Mouse (Mus musculus) embryonic facial prominence, embryonic 13.5 days (tissue): Measurements from ENCODE around the gene Gpr153. TPM values are rescaled to one million over a fixed set of nuclear protein-coding genes. Genes with fewer than 3 reads are reported as not detected.
A peak's percentile ranks its signal among the peaks of the same experiment; 100 is the strongest.
"Not testable (repeated sequence)": the region's sequence is repeated elsewhere in the genome, so short reads cannot be mapped to it uniquely, and the experiment has no call there.

ENCODE experiments used
- ATAC-seq: fragments of 200-750 bp; cut with Nextera tagmentation; 2 replicates; pipeline ENCODE4 v1.8.0; 2017; ENCODE audit warnings: low read depth; ENCODE audit not compliant: insufficient number of reproducible peaks, insufficient read depth, low FRiP score, low TSS enrichment
- H3K27ac ChIP-seq: fragments of 300-500 bp; sonication (generic); 2 replicates; pipeline ENCODE4 v1.5.1; 2015; ENCODE audit warnings: moderate library complexity, mild to moderate bottlenecking, inconsistent platforms
- H3K27me3 ChIP-seq: fragments of 300-500 bp; sonication (generic); 2 replicates; pipeline ENCODE4 v1.6.1; 2015; ENCODE audit warnings: mild to moderate bottlenecking, inconsistent platforms
- H3K36me3 ChIP-seq: fragments of 300-500 bp; sonication (generic); 2 replicates; pipeline ENCODE4 v1.6.1; 2015; ENCODE audit warnings: mild to moderate bottlenecking, inconsistent platforms
- H3K4me1 ChIP-seq: fragments of 300-500 bp; sonication (generic); 2 replicates; pipeline ENCODE4 v1.6.1; 2015; ENCODE audit warnings: inconsistent platforms
- H3K4me2 ChIP-seq: fragments of 300-500 bp; sonication (generic); 2 replicates; pipeline ENCODE4 v1.6.1; 2015; ENCODE audit warnings: moderate library complexity, mild to moderate bottlenecking, inconsistent platforms
- H3K4me3 ChIP-seq: fragments of 300-500 bp; sonication (generic); 2 replicates; pipeline ENCODE4 v1.5.1; 2015; ENCODE audit warnings: mild to moderate bottlenecking, inconsistent platforms
- H3K9ac ChIP-seq: fragments of 300-500 bp; sonication (generic); 2 replicates; pipeline ENCODE4 v1.6.1; 2015; ENCODE audit warnings: mild to moderate bottlenecking, inconsistent platforms
- H3K9me3 ChIP-seq: fragments of 300-500 bp; sonication (generic); 2 replicates; pipeline ENCODE4 v1.6.1; 2016; ENCODE audit warnings: inconsistent platforms
- WGBS: fragments of 180-500 bp; shearing (Covaris S2); methylation state at CpG from one replicate; pipeline ENCODE4 v1.1.7; 2015; ENCODE audit warnings: mixed read lengths; 5-methylcytosine and 5-hydroxymethylcytosine counted together
- polyA plus RNA-seq: library from polyadenylated mRNA; unstranded; fragments of >200 nt; fragmentation: Nextera tagmentation; extraction: Ambion mirVana; gene quantifications from 2 replicates; pipeline ENCODE4 v1.2.1, GENCODE M21; 2015

The Gpr153 gene
- polyA plus RNA-seq: 11.1 TPM in 2 replicates

- peak within 1 kb of the TSS; percentile 70 for H3K4me3 ChIP-seq
These were observed at the start of gene Gpr153 for GRCm38 (mm10) chr4:152273621-152274236. TSS of gene Gpr153 (plus strand) at chr4:152274232.

GRCm38 (mm10) chr4:152226901-152227486 lies 47.0 kb upstream of the Gpr153 start:
- no peak overlapping the region for H3K4me3 ChIP-seq
- WGBS: 58% methylated on average over 13 of the region's 13 CpGs
- ATAC-seq: no peak
- H3K27me3 ChIP-seq: no peaks in the 10 kb centered on the region
- H3K27ac ChIP-seq: peak overlapping the region; percentile 62
- H3K4me1 ChIP-seq: peaks cover 31% of the 10 kb centered on the region
- H3K4me2 ChIP-seq: no peak overlapping the region
- no peaks in the 10 kb centered on the region for H3K9me3 ChIP-seq
- 0 out of 2 replicates have a peak overlapping the region, but pooled peaks have one; percentile 2 for H3K9ac ChIP-seq
- 0 out of 2 replicates have a peak, but pooled peaks cover 9% of the 10 kb centered on the region for H3K36me3 ChIP-seq

More at GRCm38 (mm10) chr4:152273621-152274236, at the start of gene Gpr153:
- H3K27ac ChIP-seq: peak within 1 kb of the TSS; percentile 83
- WGBS: under 1% methylated on average over 42 of the region's 48 CpGs
- no peaks in the 10 kb centered on the region for H3K9me3 ChIP-seq
- peak within 1 kb of the TSS; percentile 93 for H3K4me2 ChIP-seq
- peaks cover 50% of the 10 kb centered on the region for H3K4me1 ChIP-seq
- ATAC-seq: peak; percentile 54
- H3K9ac ChIP-seq: peak within 1 kb of the TSS; percentile 89
- peaks cover 23% of the 10 kb centered on the region for H3K27me3 ChIP-seq
- no peaks in the 10 kb centered on the region for H3K36me3 ChIP-seq

- Histone ChIP-seq H3K4me3 (no peak overlapping the region), H3K36me3 (0 out of 2 replicates have a peak, but pooled peaks cover 9% of the 10 kb centered on the region), H3K27me3 (no peaks in the 10 kb centered on the region), H3K27ac (peak overlapping the region; percentile 62; the same call in 1 of the 2 replicates), H3K9ac (no peak overlapping the region), H3K9me3 (no peaks in the 10 kb centered on the region), H3K4me2 (no peak overlapping the region), H3K4me1 (peaks cover 22% of the 10 kb centered on the region)
- ATAC-seq: no peak
- 76% methylated on average over 12 of the region's 12 CpGs for WGBS
These were observed 46.1 kb upstream of the Gpr153 start for GRCm38 (mm10) chr4:152227749-152228527.

- not testable (repeated sequence) for H3K9me3 ChIP-seq, H3K27ac ChIP-seq, H3K9ac ChIP-seq, ATAC-seq, H3K27me3 ChIP-seq, H3K36me3 ChIP-seq, H3K4me2 ChIP-seq, H3K4me3 ChIP-seq
- 28% methylated on average over 4 of the region's 4 CpGs for WGBS
- H3K4me1 ChIP-seq: peaks cover 20% of the 10 kb centered on the region; the same call in 1 of the 2 replicates
These were observed 43.7 kb upstream of the Gpr153 start for GRCm38 (mm10) chr4:152230331-152230730.

- H3K4me1 ChIP-seq: peaks cover 20% of the 10 kb centered on the region; the same call in 1 of the 2 replicates
- H3K9me3 ChIP-seq: no peaks in the 10 kb centered on the region
- no peak for ATAC-seq
- H3K4me3 ChIP-seq: no peak overlapping the region
- no peaks in the 10 kb centered on the region for H3K27me3 ChIP-seq
- no peak overlapping the region for H3K27ac ChIP-seq
- H3K4me2 ChIP-seq: no peak overlapping the region
- H3K36me3 ChIP-seq: 0 out of 2 replicates have a peak, but pooled peaks cover 3% of the 10 kb centered on the region
- 79% methylated on average over 7 of the region's 7 CpGs for WGBS
- H3K9ac ChIP-seq: no peak overlapping the region
These were observed 42.7 kb upstream of the Gpr153 start for GRCm38 (mm10) chr4:152231326-152231725.

GRCm38 (mm10) chr4:152232411-152232903 lies 41.6 kb upstream of the Gpr153 start:
- Histone ChIP-seq H3K4me1 (0 out of 2 replicates have a peak, but pooled peaks cover 12% of the 10 kb centered on the region), H3K9ac (no peak overlapping the region), H3K9me3 (no peaks in the 10 kb centered on the region), H3K4me2 (no peak overlapping the region), H3K27me3 (no peaks in the 10 kb centered on the region), H3K27ac (no peak overlapping the region), H3K4me3 (no peak overlapping the region), H3K36me3 (0 out of 2 replicates have a peak, but pooled peaks cover 7% of the 10 kb centered on the region)
- WGBS: 95% methylated on average over 4 of the region's 4 CpGs
- ATAC-seq: no peak

GRCm38 (mm10) chr4:152239974-152240373 lies 34.1 kb upstream of the Gpr153 start:
- H3K27ac ChIP-seq: no peak overlapping the region
- no peaks in the 10 kb centered on the region for H3K4me1 ChIP-seq
- no peaks in the 10 kb centered on the region for H3K9me3 ChIP-seq
- no peak overlapping the region for H3K4me3 ChIP-seq
- no peak overlapping the region for H3K4me2 ChIP-seq
- H3K36me3 ChIP-seq: peaks cover 5% of the 10 kb centered on the region; the same call in 1 of the 2 replicates
- no peak overlapping the region for H3K9ac ChIP-seq
- no peaks in the 10 kb centered on the region for H3K27me3 ChIP-seq
- no peak for ATAC-seq
- 63% methylated on average over 4 of the region's 4 CpGs for WGBS

GRCm38 (mm10) chr4:152243241-152243891 lies 30.7 kb upstream of the Gpr153 start:
- no peak overlapping the region for H3K4me2 ChIP-seq
- 84% methylated on average over 9 of the region's 9 CpGs for WGBS
- no peak overlapping the region for H3K4me3 ChIP-seq
- no peak overlapping the region for H3K27ac ChIP-seq
- H3K9me3 ChIP-seq: no peaks in the 10 kb centered on the region
- H3K36me3 ChIP-seq: no peaks in the 10 kb centered on the region
- no peak overlapping the region for H3K9ac ChIP-seq
- H3K27me3 ChIP-seq: no peaks in the 10 kb centered on the region
- no peak for ATAC-seq
- 0 out of 2 replicates have a peak, but pooled peaks cover 5% of the 10 kb centered on the region for H3K4me1 ChIP-seq

- H3K36me3 ChIP-seq: no peaks in the 10 kb centered on the region
- H3K4me2 ChIP-seq: no peak overlapping the region
- WGBS: 91% methylated on average over 8 of the region's 8 CpGs
- H3K4me1 ChIP-seq: 0 out of 2 replicates have a peak, but pooled peaks cover 5% of the 10 kb centered on the region
- H3K27me3 ChIP-seq: no peaks in the 10 kb centered on the region
- ATAC-seq: no peak
- no peak overlapping the region for H3K4me3 ChIP-seq
- H3K9me3 ChIP-seq: no peaks in the 10 kb centered on the region
- H3K27ac ChIP-seq: no peak overlapping the region
- H3K9ac ChIP-seq: no peak overlapping the region
These were observed 30.1 kb upstream of the Gpr153 start for GRCm38 (mm10) chr4:152243969-152244368.

GRCm38 (mm10) chr4:152244545-152245522 lies 29.2 kb upstream of the Gpr153 start:
- Histone ChIP-seq H3K4me2 (no peak overlapping the region), H3K36me3 (no peaks in the 10 kb centered on the region), H3K27ac (no peak overlapping the region), H3K27me3 (no peaks in the 10 kb centered on the region), H3K4me3 (no peak overlapping the region), H3K4me1 (0 out of 2 replicates have a peak, but pooled peaks cover 5% of the 10 kb centered on the region), H3K9me3 (no peaks in the 10 kb centered on the region), H3K9ac (0 out of 2 replicates have a peak overlapping the region, but pooled peaks have one; percentile 6)
- 71% methylated on average over 11 of the region's 11 CpGs for WGBS
- ATAC-seq: no peak
